Mouse (Mus musculus) hindbrain, embryonic 13.5 days (tissue): Measurements from ENCODE around the gene Taf3. TPM values are rescaled to one million over a fixed set of nuclear protein-coding genes. Genes with fewer than 3 reads are reported as not detected.

Experiments used
- ATAC-seq: fragments of 200-750 bp; cut with Nextera tagmentation; 2 replicates; pipeline ENCODE4 v1.8.0; 2017; ENCODE audit warnings: moderate TSS enrichment; ENCODE audit not compliant: low FRiP score
- H3K27ac ChIP-seq: fragments of 300-500 bp; sonication (generic); 2 replicates; pipeline ENCODE4 v1.5.1; 2015; ENCODE audit warnings: inconsistent platforms, mild to moderate bottlenecking, moderate library complexity
- H3K27me3 ChIP-seq: fragments of 300-500 bp; sonication (generic); 2 replicates; pipeline ENCODE4 v1.6.1; 2015; ENCODE audit warnings: mild to moderate bottlenecking, inconsistent platforms
- H3K36me3 ChIP-seq: fragments of 300-500 bp; sonication (generic); 2 replicates; pipeline ENCODE4 v1.6.1; 2015; ENCODE audit warnings: mild to moderate bottlenecking, inconsistent platforms
- H3K4me1 ChIP-seq: fragments of 300-500 bp; sonication (generic); replicated peaks from 2 replicates; pipeline ENCODE4 v1.6.1; 2015; ENCODE audit warnings: inconsistent platforms
- H3K4me2 ChIP-seq: fragments of 300-500 bp; sonication (generic); 2 replicates; pipeline ENCODE4 v1.6.1; 2015; ENCODE audit warnings: inconsistent platforms, mild to moderate bottlenecking, moderate library complexity
- H3K4me3 ChIP-seq: fragments of 300-500 bp; sonication (generic); 2 replicates; pipeline ENCODE4 v1.5.1; 2015; ENCODE audit warnings: mild to moderate bottlenecking, inconsistent platforms
- H3K9ac ChIP-seq: fragments of 300-500 bp; sonication (generic); 2 replicates; pipeline ENCODE4 v1.6.1; 2015; ENCODE audit warnings: mild to moderate bottlenecking, inconsistent platforms
- H3K9me3 ChIP-seq: fragments of 300-500 bp; sonication (generic); 2 replicates; pipeline ENCODE4 v1.6.1; 2016; ENCODE audit warnings: inconsistent platforms
- WGBS: fragments of 180-500 bp; shearing (Covaris S2); methylation state at CpG from one replicate; pipeline ENCODE4 v1.1.7; 2015; 5-methylcytosine and 5-hydroxymethylcytosine counted together
- polyA plus RNA-seq: library from polyadenylated mRNA; unstranded; fragments of >200 nt; fragmentation: Nextera tagmentation; extraction: Ambion mirVana; gene quantifications from 2 replicates; pipeline ENCODE4 v1.2.1, GENCODE M21; 2015

The Taf3 gene
- polyA plus RNA-seq, 1 experiment from 2014 or later = 15.0 TPM

DNA sequence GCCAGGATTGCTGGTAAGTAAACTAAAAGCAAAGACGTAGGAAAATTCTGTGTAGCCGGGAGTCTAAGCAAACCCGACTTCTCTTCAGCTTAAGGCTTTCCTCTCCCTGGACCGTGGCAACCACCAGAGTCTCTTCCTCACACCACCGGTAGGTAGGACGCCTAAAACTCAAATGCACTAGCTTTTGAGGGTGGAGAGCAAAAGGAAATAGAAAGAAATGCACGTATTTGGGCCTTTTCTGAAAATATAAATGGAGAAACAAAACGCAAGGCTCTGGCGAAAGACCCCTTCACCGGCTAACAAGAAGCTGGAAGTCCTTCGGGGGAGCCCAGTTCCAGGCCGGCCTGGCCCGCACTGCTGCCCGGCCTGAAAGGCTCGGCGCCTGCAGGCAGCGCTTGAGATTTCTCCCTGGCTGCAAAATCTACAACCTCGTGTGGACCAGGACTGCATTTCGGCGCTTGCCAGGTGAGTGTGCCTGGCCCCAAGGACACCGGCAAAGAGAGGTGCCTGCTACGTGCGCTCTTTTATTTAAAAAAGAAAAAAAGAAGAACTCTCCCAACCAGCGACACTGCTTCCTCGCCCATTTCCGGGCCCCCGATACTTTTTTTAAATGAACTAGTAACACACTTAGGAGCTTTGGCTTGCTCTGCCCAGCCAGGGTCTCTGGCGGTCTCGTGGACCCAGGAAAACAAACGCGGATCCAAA, 171.6 kb downstream of the Taf3 start:
- Histone ChIP-seq H3K9ac (peak overlapping the region; percentile 65), H3K4me1 (peaks cover 51% of the 10 kb centered on the region), H3K27ac (peak overlapping the region; percentile 77), H3K4me2 (peak overlapping the region; percentile 61), H3K27me3 (peaks cover 99% of the 10 kb centered on the region), H3K9me3 (no peaks in the 10 kb centered on the region), H3K4me3 (peak overlapping the region; percentile 41), H3K36me3 (no peaks in the 10 kb centered on the region)
- no peak for ATAC-seq
- WGBS = 2% methylated on average over 31 of the region's 31 CpGs

DNA sequence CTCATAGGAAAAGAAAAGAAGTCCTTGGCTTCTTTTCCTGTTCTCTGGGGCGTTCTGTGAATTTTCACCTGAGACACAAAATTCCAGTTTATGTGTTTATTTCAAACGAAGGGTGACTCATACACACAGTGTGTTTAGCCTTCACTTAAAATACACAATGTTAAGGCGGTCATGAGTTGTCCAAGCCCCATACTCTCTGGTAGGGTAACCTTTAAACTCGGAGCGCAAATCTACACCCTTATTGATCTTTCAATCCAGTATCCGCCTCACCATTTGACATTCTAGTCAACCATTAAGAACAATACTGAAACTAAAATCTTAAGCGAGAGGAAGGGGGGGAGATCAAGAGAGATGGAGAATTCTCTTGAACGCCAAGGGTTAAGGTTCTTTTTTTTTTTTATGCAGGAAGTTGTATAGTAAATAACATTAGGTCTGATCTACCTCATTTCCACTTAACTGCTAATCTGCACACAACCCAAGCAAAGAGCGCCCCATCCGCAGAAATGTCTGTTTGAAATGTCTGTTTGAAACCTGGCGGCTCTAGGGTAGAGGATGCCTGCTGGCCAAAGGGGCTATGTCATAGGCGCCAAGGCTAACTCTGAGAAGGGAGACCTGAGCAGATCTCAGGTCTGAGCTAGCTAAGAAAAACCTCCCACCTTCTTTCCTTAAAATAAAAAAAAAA, 172.6 kb downstream of the Taf3 start:
- Histone ChIP-seq H3K27ac (peak overlapping the region; percentile 76; the same call in 1 of the 2 replicates), H3K4me2 (peak overlapping the region; percentile 61), H3K9ac (peak overlapping the region; percentile 43; the same call in 1 of the 2 replicates), H3K9me3 (no peaks in the 10 kb centered on the region), H3K36me3 (no peaks in the 10 kb centered on the region), H3K4me3 (peak overlapping the region; percentile 41), H3K27me3 (peaks cover 99% of the 10 kb centered on the region), H3K4me1 (peaks cover 43% of the 10 kb centered on the region)
- 6% methylated on average over 12 of the region's 12 CpGs for WGBS
- ATAC-seq = no peak

GRCm38 (mm10) chr2:9875220-9875619, 173.2 kb downstream of the Taf3 start:
- peak overlapping the region; percentile 41 for H3K4me3 ChIP-seq

GRCm38 (mm10) chr2:9874467-9875219, 173.8 kb downstream of the Taf3 start:
- Histone ChIP-seq H3K4me3 (peak overlapping the region; percentile 41), H3K4me2 (peak overlapping the region; percentile 42), H3K9me3 (no peaks in the 10 kb centered on the region), H3K9ac (peak overlapping the region; percentile 55), H3K4me1 (peaks cover 40% of the 10 kb centered on the region), H3K36me3 (no peaks in the 10 kb centered on the region), H3K27me3 (peaks cover 99% of the 10 kb centered on the region), H3K27ac (peak overlapping the region; percentile 76)
- WGBS = 3% methylated on average over 39 of the region's 39 CpGs
- no peak for ATAC-seq

More at GRCm38 (mm10) chr2:9875220-9875619, 173.2 kb downstream of the Taf3 start:
- Histone ChIP-seq H3K9me3 (no peaks in the 10 kb centered on the region), H3K27ac (peak overlapping the region; percentile 76), H3K4me1 (peaks cover 41% of the 10 kb centered on the region), H3K9ac (peak overlapping the region; percentile 55), H3K4me2 (peak overlapping the region; percentile 42), H3K36me3 (no peaks in the 10 kb centered on the region), H3K27me3 (peaks cover 99% of the 10 kb centered on the region)
- ATAC-seq = no peak
- under 1% methylated on average over 4 of the region's 4 CpGs for WGBS

GRCm38 (mm10) chr2:9873757-9874156, 174.6 kb downstream of the Taf3 start:
- peak overlapping the region; percentile 62; the same call in 1 of the 2 replicates for H3K9ac ChIP-seq
- no peaks in the 10 kb centered on the region for H3K9me3 ChIP-seq
- H3K27me3 ChIP-seq = peaks cover 98% of the 10 kb centered on the region
- H3K4me1 ChIP-seq = peaks cover 32% of the 10 kb centered on the region
- 17% methylated on average over 2 of the region's 2 CpGs for WGBS
- peak overlapping the region; percentile 41 for H3K4me3 ChIP-seq
- H3K27ac ChIP-seq = peak overlapping the region; percentile 76
- H3K4me2 ChIP-seq = peak overlapping the region; percentile 42
- ATAC-seq = no peak
- H3K36me3 ChIP-seq = no peaks in the 10 kb centered on the region

DNA sequence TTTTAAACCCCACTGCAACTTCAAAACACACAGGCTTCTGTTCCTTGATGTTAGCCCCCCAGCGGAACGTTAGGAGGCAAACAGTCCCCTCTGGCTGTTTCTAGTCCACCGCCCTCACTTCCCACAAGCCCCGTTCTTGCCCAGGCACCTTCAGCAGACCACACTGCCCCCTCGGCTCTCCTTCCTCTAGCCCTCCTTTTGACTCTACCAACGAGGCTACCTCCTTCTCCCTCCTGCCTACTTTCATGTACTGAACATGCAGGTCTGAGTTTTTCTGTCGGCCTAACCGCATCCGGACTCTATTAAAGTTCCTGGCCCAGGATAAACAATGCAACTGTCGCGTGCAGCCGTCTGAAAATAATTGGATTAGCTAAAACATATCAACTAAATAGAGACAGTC, 175.7 kb downstream of the Taf3 start:
- peak overlapping the region; percentile 26; the same call in 1 of the 2 replicates for H3K27ac ChIP-seq
- H3K9ac ChIP-seq = peak overlapping the region; percentile 62
- no peaks in the 10 kb centered on the region for H3K9me3 ChIP-seq
- H3K4me2 ChIP-seq = peak overlapping the region; percentile 42
- peak overlapping the region; percentile 41 for H3K4me3 ChIP-seq
- no peak for ATAC-seq
- H3K27me3 ChIP-seq = peaks cover 95% of the 10 kb centered on the region
- 2% methylated on average over 12 of the region's 12 CpGs for WGBS
- peaks cover 23% of the 10 kb centered on the region for H3K4me1 ChIP-seq
- no peaks in the 10 kb centered on the region for H3K36me3 ChIP-seq

DNA sequence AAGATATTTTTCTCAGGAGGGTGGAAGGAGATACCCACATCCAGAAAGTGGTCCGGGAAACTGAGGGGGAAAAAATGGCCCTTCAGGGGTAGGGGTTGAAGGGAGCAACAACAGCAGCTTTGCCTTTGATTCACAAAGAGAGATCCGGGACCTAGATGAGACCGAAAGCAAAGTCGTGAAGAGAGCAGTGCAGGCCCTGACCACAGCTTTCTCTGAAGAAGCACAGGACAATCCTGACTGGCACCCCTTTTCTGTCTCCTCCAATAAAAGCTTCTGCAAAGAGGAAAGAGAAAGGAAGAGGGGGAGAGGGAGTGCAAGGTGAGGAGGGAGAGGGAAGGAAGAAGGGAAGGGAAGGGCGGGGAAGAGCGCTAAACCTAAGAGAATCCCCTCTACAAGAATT, 176.6 kb downstream of the Taf3 start:
- H3K4me3 ChIP-seq = peak overlapping the region; percentile 41; the same call in 1 of the 2 replicates
- no peaks in the 10 kb centered on the region for H3K9me3 ChIP-seq
- H3K4me1 ChIP-seq = peaks cover 18% of the 10 kb centered on the region
- 0 out of 2 replicates have a peak overlapping the region, but pooled peaks have one; percentile 26 for H3K27ac ChIP-seq
- peaks cover 90% of the 10 kb centered on the region for H3K27me3 ChIP-seq
- 14% methylated on average over 6 of the region's 6 CpGs for WGBS
- peak overlapping the region; percentile 13 for H3K9ac ChIP-seq
- no peaks in the 10 kb centered on the region for H3K36me3 ChIP-seq
- peak overlapping the region; percentile 42 for H3K4me2 ChIP-seq
- no peak for ATAC-seq

DNA sequence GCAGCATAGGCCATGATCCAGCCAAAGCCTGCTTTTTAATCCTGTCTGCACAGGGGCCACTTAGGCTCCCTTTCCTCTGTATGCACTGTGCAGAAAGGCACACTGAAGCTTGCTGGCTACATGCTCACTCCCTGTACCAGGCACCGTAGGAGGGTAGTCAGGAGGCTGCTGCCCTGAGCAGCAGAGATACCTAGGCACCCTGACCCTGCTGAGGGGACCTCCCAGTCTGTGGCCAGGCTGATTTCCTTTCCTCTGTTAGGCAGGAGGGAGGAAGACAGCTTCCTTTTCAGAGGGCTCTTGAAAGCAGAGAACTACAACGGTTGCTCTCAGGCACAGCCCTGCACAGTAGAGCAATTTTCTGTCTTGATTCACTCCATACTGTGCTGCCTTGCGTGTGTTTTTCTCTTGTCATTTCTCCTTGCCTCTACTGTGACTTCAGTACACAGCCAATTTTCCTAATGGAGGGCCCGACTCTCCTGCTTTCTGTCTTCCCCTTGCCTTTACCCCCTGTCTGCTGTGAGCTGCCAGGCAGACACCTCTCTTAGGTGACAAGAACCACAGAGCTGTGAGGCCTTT, 177.2 kb downstream of the Taf3 start:
- no peaks in the 10 kb centered on the region for H3K9me3 ChIP-seq
- H3K4me3 ChIP-seq = peak overlapping the region; percentile 41; the same call in 1 of the 2 replicates
- peak overlapping the region; percentile 40 for H3K27ac ChIP-seq
- peaks cover 16% of the 10 kb centered on the region for H3K4me1 ChIP-seq
- H3K9ac ChIP-seq = peak overlapping the region; percentile 13
- WGBS = 26% methylated on average over 4 of the region's 4 CpGs
- ATAC-seq = no peak
- H3K36me3 ChIP-seq = no peaks in the 10 kb centered on the region
- peak overlapping the region; percentile 42 for H3K4me2 ChIP-seq
- H3K27me3 ChIP-seq = peaks cover 89% of the 10 kb centered on the region

- Histone ChIP-seq H3K27ac (no peak overlapping the region), H3K9ac (no peak overlapping the region), H3K4me1 (peaks cover 1% of the 10 kb centered on the region; the same call in 1 of the 2 replicates), H3K36me3 (no peaks in the 10 kb centered on the region), H3K27me3 (peaks cover 50% of the 10 kb centered on the region), H3K4me2 (no peak overlapping the region), H3K4me3 (no peak overlapping the region), H3K9me3 (no peaks in the 10 kb centered on the region)
- no peak for ATAC-seq
- WGBS = 76% methylated on average over 12 of the region's 12 CpGs
These were observed 181.1 kb downstream of the Taf3 start for GRCm38 (mm10) chr2:9867092-9867825.
